Mouse (Mus musculus): ENCODE results near the gene Ift20. TPM values are rescaled to one million over a fixed set of nuclear protein-coding genes. Genes with fewer than 3 reads are reported as not detected.

The Ift20 gene
- total RNA-seq (2014; fragmentation: Nextera tagmentation) (139 and 142 TPM in 2 replicates), total RNA-seq (2017) (112 and 118 TPM in 2 replicates), polyA plus RNA-seq (2012) (35.4 and 46.3 TPM in 2 replicates)

DNA sequence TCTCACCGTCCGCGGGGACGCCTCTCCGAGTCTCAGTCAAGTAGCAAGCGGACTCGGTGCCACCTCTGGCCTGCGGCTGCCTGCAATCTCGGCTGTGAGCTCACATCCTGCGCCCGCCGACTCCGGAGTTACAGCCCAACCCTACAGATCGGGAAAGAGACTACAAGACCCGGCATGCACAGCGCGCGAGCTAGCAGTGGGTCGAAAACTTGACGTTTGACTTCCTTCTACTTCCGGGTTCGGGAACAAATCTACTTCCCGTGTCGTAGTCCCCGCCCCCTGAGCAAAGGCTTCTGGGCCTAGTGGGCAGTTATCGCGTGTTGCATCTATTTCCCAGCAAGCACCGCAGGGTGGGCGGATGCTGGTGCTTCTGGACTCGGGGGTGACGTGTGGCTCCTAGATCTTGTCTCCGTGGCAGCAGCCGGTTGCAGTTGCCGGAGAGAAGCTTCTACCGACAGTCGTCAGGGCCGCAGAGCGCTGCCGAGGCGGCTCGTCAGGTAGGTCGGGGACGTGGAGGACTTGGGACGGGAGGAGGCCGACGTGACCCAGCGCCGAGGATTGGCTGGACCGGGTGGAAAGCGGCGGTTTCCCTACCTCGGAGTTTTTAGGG is at the start of gene Ift20, which contains the start of gene Tnfaip1:
Gene Ift20, plus strand, starts transcription at position 282 of the 610 bp plus-strand sequence.
Gene Tnfaip1, minus strand, starts transcription at position 253 of the 610 bp plus-strand sequence.
- DNase-seq (ENCODE audit: low spot score) (peak; percentile 84), ATAC-seq (ENCODE audit: extremely low read depth, insufficient number of reproducible peaks, low FRiP score, poor library complexity, severe bottlenecking) (peak; percentile 91)
- Histone ChIP-seq H3K9me3 (replicated peaks) (no peaks in the 10 kb centered on the region), H3K36me3 (replicated peaks) (peaks cover 35% of the 10 kb centered on the region), H3K4me3 (ENCODE audit: low read depth, low read length) (peak within 1 kb of the TSS; percentile 94), H3K27me3 (ENCODE audit: insufficient read depth, low read length) (no peaks in the 10 kb centered on the region), H3K4me1 (ENCODE audit: insufficient read depth, low read depth, low read length) (peaks cover 54% of the 10 kb centered on the region)
- no peak for TF ChIP-seq GATA1 (IDR thresholded peaks at IDR 0.05; ENCODE audit: borderline replicate concordance, low read length)
- TF ChIP-seq GATA2 (IDR thresholded peaks at IDR 0.05; ENCODE audit: borderline replicate concordance, low read depth, low read length), result peak; percentile 38; the same call in 1 of the 2 replicates
- TF ChIP-seq POLR2AphosphoS5 (IDR thresholded peaks at IDR 0.05; ENCODE audit: insufficient replicate concordance, low read depth, low read length), result no peak

DNA sequence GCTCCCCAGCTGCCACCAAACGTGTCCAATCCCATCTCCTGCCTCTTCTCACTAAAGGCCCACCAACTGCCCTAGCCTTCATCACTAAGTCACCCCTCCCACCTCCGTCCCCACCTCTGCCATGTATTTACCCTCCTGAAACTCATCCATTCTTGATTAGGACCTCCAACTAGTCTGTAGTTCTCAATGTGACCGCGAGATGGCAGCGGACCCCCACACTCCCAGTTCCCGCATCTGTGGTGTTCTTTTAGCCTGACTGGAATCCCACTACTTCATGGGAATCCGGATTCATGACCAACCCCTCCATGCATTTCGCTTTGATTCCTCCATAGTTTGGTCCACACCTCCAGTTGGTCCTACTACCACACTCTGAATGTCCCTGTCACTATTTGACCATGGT is 48.0 kb upstream of the Ift20 start:
- H3K9me3 ChIP-seq (replicated peaks), result no peaks in the 10 kb centered on the region
- TF ChIP-seq TAL1 (conservative IDR thresholded peaks at IDR 0.05; ENCODE audit: low read depth, low read length) (no peak), CTCF (IDR thresholded peaks at IDR 0.05; ENCODE audit: low read depth, low read length) (peak; percentile 54)
- peaks cover 33% of the 10 kb centered on the region for H3K27me3 ChIP-seq (ENCODE audit: insufficient read depth, low read length)
- no peaks in the 10 kb centered on the region for H3K36me3 ChIP-seq (replicated peaks)
- no peaks in the 10 kb centered on the region; the same call in 1 of the 2 replicates for H3K4me1 ChIP-seq (ENCODE audit: insufficient read depth, low read depth, low read length)
- DNase-seq (ENCODE audit: low spot score) (peak; percentile 68), ATAC-seq (ENCODE audit: extremely low read depth, insufficient number of reproducible peaks, low FRiP score, poor library complexity, severe bottlenecking) (no peak)
- no peak overlapping the region for H3K4me3 ChIP-seq (ENCODE audit: low read depth, low read length)

DNA sequence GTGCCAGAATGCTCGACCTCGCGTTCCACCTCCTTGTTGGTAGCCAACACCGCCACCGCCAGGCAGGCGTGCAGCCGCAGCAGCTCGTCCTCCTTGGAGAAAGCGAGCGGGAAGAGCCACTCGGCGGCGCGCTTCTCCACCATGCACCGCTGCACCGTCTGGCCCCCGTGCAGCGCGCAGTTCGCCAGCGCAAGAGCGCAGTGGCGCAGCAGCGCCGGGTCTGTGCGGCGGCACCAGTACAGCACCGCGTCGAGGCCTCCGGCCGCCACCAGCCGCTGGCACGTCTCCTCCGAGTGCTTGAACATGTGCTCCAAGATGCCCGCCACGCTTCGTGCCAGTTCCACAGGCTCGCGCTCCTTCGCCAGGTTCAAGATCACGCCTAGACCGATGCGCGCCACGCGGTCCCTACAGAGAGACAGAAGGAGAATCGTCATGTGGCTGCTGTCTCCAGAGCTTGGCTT is 45.4 kb upstream of the Ift20 start:
- no peaks in the 10 kb centered on the region; the same call in 1 of the 2 replicates for H3K4me1 ChIP-seq (ENCODE audit: insufficient read depth, low read depth, low read length)
- H3K36me3 ChIP-seq (replicated peaks), result no peaks in the 10 kb centered on the region
- TF ChIP-seq TAL1 (conservative IDR thresholded peaks at IDR 0.05; ENCODE audit: low read depth, low read length), result no peak
- no peak for ATAC-seq (ENCODE audit: extremely low read depth, insufficient number of reproducible peaks, low FRiP score, poor library complexity, severe bottlenecking)
- H3K4me3 ChIP-seq (ENCODE audit: low read depth, low read length), result peak overlapping the region; percentile 13; the same call in 1 of the 2 replicates
- H3K9me3 ChIP-seq (replicated peaks), result no peaks in the 10 kb centered on the region
- DNase-seq (ENCODE audit: low spot score), result no peak
- H3K27me3 ChIP-seq (ENCODE audit: insufficient read depth, low read length), result peaks cover 28% of the 10 kb centered on the region

DNA sequence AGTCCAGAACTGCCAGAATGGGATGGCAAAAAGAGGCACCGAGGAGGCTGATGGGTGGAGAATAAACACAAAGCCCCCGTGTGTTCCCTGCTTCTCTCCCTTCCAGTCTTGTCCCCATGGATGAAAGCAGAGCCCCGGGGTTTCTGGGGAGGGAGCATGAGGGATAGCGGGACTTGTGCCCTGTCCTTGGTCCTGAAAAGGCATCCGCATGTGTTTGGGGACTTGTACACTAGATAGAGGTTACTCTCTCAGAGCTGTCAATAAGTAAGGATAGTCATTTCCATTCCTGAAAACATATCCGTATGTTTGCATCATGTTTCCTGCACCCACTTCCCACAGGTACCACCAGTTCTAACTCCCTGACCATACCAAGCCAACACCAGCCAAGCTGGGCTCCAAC is 40.3 kb upstream of the Ift20 start:
- no peak for TF ChIP-seq GATA2 (IDR thresholded peaks at IDR 0.05; ENCODE audit: borderline replicate concordance, low read depth, low read length)
- TF ChIP-seq TAL1 (conservative IDR thresholded peaks at IDR 0.05; ENCODE audit: low read depth, low read length), result no peak
- TF ChIP-seq GATA1 (IDR thresholded peaks at IDR 0.05; ENCODE audit: borderline replicate concordance, low read length), result no peak
- Histone ChIP-seq H3K9me3 (replicated peaks) (no peaks in the 10 kb centered on the region), H3K36me3 (replicated peaks) (no peaks in the 10 kb centered on the region), H3K4me3 (ENCODE audit: low read depth, low read length) (no peak overlapping the region), H3K27me3 (ENCODE audit: insufficient read depth, low read length) (peaks cover 49% of the 10 kb centered on the region), H3K4me1 (ENCODE audit: insufficient read depth, low read depth, low read length) (peaks cover 21% of the 10 kb centered on the region)
- ATAC-seq (ENCODE audit: extremely low read depth, insufficient number of reproducible peaks, low FRiP score, poor library complexity, severe bottlenecking) (no peak), DNase-seq (ENCODE audit: low spot score) (peak; percentile 52)

DNA sequence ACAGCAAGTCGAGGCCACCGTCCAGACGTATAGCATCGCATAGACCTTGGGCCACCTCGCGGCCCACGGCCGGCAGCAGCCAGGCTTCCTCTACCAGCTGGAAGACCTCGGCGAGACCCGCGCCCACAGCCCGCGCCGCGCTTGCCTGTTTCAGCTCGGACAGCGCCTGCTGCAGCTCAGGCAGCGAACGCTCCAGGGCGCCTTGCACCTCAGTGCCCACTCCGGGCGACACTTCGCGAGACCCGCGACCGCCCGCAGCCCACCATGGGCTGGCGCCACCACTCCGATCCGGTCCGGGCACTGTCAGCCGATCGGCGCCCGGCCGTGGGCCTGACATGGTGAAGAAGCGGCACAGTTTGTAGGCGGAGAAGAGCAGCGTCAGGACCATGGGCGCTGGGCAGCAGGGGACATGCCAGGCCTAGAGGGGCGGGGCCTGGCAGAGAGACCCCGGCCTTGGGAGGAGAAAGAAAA is 39.1 kb upstream of the Ift20 start:
- no peaks in the 10 kb centered on the region for H3K36me3 ChIP-seq (replicated peaks)
- peaks cover 21% of the 10 kb centered on the region for H3K4me1 ChIP-seq (ENCODE audit: insufficient read depth, low read depth, low read length)
- TF ChIP-seq GATA1 (IDR thresholded peaks at IDR 0.05; ENCODE audit: borderline replicate concordance, low read length) (no peak), POLR2AphosphoS5 (IDR thresholded peaks at IDR 0.05; ENCODE audit: insufficient replicate concordance, low read depth, low read length) (no peak), GATA2 (IDR thresholded peaks at IDR 0.05; ENCODE audit: borderline replicate concordance, low read depth, low read length) (no peak)
- DNase-seq (ENCODE audit: low spot score) (no peak), ATAC-seq (ENCODE audit: extremely low read depth, insufficient number of reproducible peaks, low FRiP score, poor library complexity, severe bottlenecking) (no peak)
- peaks cover 51% of the 10 kb centered on the region for H3K27me3 ChIP-seq (ENCODE audit: insufficient read depth, low read length)
- peak overlapping the region; percentile 64; the same call in 1 of the 2 replicates for H3K4me3 ChIP-seq (ENCODE audit: low read depth, low read length)
- no peaks in the 10 kb centered on the region for H3K9me3 ChIP-seq (replicated peaks)

DNA sequence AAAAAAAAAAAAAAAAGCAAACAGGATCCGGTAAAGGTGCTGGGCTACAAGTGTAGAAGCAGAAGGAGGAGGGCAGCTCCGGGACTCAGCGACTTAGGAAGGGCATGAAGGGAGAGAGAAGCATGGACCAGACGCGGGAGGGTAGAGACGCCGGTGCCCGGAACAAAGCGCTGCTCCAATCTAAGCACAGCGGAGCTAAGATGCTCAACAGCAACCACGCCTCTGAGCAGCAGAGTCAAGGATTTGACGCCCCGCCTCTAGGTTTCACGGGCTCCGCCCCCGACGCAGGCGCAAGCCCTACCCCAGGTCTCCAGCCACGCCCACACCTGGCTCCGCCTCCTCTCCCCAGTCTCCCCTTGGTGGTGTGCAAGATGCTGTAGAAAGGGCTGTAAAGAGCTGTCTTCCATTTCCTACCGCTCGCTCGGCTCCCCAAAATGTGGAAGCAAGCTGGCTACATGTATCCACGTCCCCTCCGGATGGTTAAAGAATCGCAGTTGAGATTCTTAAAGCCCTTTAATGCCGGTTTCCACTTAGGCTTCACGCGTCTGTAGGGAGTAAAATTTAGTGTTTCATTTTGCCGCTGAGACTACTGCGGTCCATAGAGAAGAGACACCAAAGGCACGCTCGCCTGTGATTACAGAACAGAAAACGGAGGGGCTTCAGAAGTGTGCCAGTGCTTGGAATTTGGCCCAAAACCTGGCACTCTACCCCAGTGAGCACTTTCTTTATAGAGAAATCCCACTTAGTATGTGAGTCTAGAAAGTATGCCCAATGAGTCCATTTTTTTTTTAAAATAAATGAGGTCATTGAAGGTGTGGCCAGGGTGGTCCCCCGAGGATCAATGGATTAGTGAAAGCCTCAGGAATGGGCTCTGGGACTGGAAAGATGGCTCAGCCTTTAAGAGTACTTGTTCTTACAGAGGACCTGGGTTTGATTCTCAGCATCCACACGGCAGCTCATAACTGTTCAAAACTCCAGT is 38.3 kb upstream of the Ift20 start, which contains the start of gene Sarm1:
Gene Sarm1, minus strand, starts transcription at position 211 of the 979 bp plus-strand sequence.
- Histone ChIP-seq H3K36me3 (replicated peaks) (no peaks in the 10 kb centered on the region), H3K4me3 (ENCODE audit: low read depth, low read length) (peak within 1 kb of the TSS; percentile 64; the same call in 1 of the 2 replicates), H3K9me3 (replicated peaks) (no peaks in the 10 kb centered on the region), H3K4me1 (ENCODE audit: insufficient read depth, low read depth, low read length) (peaks cover 21% of the 10 kb centered on the region), H3K27me3 (ENCODE audit: insufficient read depth, low read length) (peaks cover 51% of the 10 kb centered on the region)
- DNase-seq (ENCODE audit: low spot score) (peak; percentile 89), ATAC-seq (ENCODE audit: extremely low read depth, insufficient number of reproducible peaks, low FRiP score, poor library complexity, severe bottlenecking) (peak; percentile 81)
- no peak for TF ChIP-seq TAL1 (conservative IDR thresholded peaks at IDR 0.05; ENCODE audit: low read depth, low read length)
- no peak for TF ChIP-seq POLR2AphosphoS5 (IDR thresholded peaks at IDR 0.05; ENCODE audit: insufficient replicate concordance, low read depth, low read length)
- TF ChIP-seq GATA1 (IDR thresholded peaks at IDR 0.05; ENCODE audit: borderline replicate concordance, low read length), result no peak
- no peak for TF ChIP-seq GATA2 (IDR thresholded peaks at IDR 0.05; ENCODE audit: borderline replicate concordance, low read depth, low read length)
- no peak for TF ChIP-seq CTCF (IDR thresholded peaks at IDR 0.05; ENCODE audit: low read depth, low read length)

Data from G1E (cell line).